Comparison of ENCODE assay signal across 14 mouse cellular contexts in genomic region chr10:39517375-39517774, GRCm38 (mm10).
DNase-seq lines count a peak whose midpoint lies in the region; ATAC-seq and TF ChIP-seq lines count a peak whose summit lies in the region.
"Had no signal": no experiment of that assay in that cellular context is flagged by ENCODE, and none has a peak within 500 bp of the region (broad histone marks: within the 10 kb centered on the region; RNA-seq: fewer than 3 reads in every experiment).

No protein-coding gene starts in this region.

- no peaks in the 10 kb centered on the region for H3K27me3 ChIP-seq in embryonic facial prominence, embryonic 12.5 days
- H3K27me3 ChIP-seq in embryonic facial prominence, embryonic 10.5 days (replicated peaks; ENCODE audit: low read depth, poor library complexity, severe bottlenecking): no peaks in the 10 kb centered on the region
- no peaks in the 10 kb centered on the region for H3K27me3 ChIP-seq in thymus, adult 2 months (ENCODE audit: control insufficient read depth, insufficient read depth, low read length)
- H3K27me3 ChIP-seq in hindbrain, postnatal 0 days (ENCODE audit: insufficient read depth, low read length): no peaks in the 10 kb centered on the region
- no peaks in the 10 kb centered on the region for H3K27me3 ChIP-seq in neural tube, embryonic 13.5 days
- H3K27me3 ChIP-seq in heart, embryonic 11.5 days (ENCODE audit: control insufficient read depth, insufficient read depth, low read length): no peaks in the 10 kb centered on the region
- H3K27me3 ChIP-seq: heart, embryonic 12.5 days; liver, embryonic 15.5 days; megakaryocyte, embryonic 14.5 days had no signal

- H3K27ac ChIP-seq in embryonic facial prominence, embryonic 12.5 days: 0 out of 2 replicates have a peak overlapping the region, but pooled peaks have one; percentile 26
- no peak overlapping the region; the same call in 1 of the 2 replicates for H3K27ac ChIP-seq in embryonic facial prominence, embryonic 10.5 days (replicated peaks)
- H3K27ac ChIP-seq in thymus, adult 2 months (ENCODE audit: control insufficient read depth, insufficient read depth, low read length): peak overlapping the region; percentile 3; the same call in 1 of the 2 replicates
- H3K27ac ChIP-seq in hindbrain, postnatal 0 days: peak overlapping the region; percentile 26; the same call in 1 of the 2 replicates
- peak overlapping the region; percentile 72 for H3K27ac ChIP-seq in neural tube, embryonic 13.5 days (replicated peaks)
- H3K27ac ChIP-seq in heart, embryonic 11.5 days (ENCODE audit: low read depth, low read length): no peak overlapping the region
- H3K27ac ChIP-seq: liver, embryonic 15.5 days had no signal

- H3K4me1 ChIP-seq in embryonic facial prominence, embryonic 12.5 days: peaks cover 20% of the 10 kb centered on the region
- H3K4me1 ChIP-seq in embryonic facial prominence, embryonic 10.5 days: peaks cover 45% of the 10 kb centered on the region
- peaks cover 41% of the 10 kb centered on the region for H3K4me1 ChIP-seq in thymus, adult 2 months (replicated peaks; ENCODE audit: control insufficient read depth, insufficient read depth, low read length)
- H3K4me1 ChIP-seq in hindbrain, postnatal 0 days (ENCODE audit: insufficient read depth, low read length): no peaks in the 10 kb centered on the region; the same call in 1 of the 2 replicates
- peaks cover 57% of the 10 kb centered on the region for H3K4me1 ChIP-seq in neural tube, embryonic 13.5 days (replicated peaks)
- peaks cover 12% of the 10 kb centered on the region for H3K4me1 ChIP-seq in heart, embryonic 11.5 days (ENCODE audit: control insufficient read depth, insufficient read depth, low read length)
- H3K4me1 ChIP-seq: liver, embryonic 15.5 days had no signal

- no peak for TF ChIP-seq POLR2A in thymus, adult 2 months (IDR thresholded peaks at IDR 0.05; ENCODE audit: control insufficient read depth, extremely low read depth, insufficient read depth, low read length, poor library complexity)

- no peak for TF ChIP-seq CTCF in thymus, adult 2 months (IDR thresholded peaks at IDR 0.05; ENCODE audit: borderline replicate concordance, control insufficient read depth, extremely low read depth, insufficient read depth, low read length, poor library complexity)
- no peak for TF ChIP-seq CTCF in hindbrain, postnatal 0 days (IDR thresholded peaks at IDR 0.05; ENCODE audit: low read depth)

- H3K4me2 ChIP-seq in embryonic facial prominence, embryonic 12.5 days (replicated peaks): no peak overlapping the region
- H3K4me2 ChIP-seq in hindbrain, postnatal 0 days (ENCODE audit: low read depth, low read length): no peak overlapping the region
- H3K4me2 ChIP-seq in neural tube, embryonic 13.5 days: no peak overlapping the region
- no peak overlapping the region for H3K4me2 ChIP-seq in heart, embryonic 11.5 days
- H3K4me2 ChIP-seq: heart, embryonic 12.5 days; liver, embryonic 15.5 days had no signal

- ATAC-seq in embryonic facial prominence, embryonic 12.5 days (ENCODE audit: insufficient number of reproducible peaks, insufficient read depth, low FRiP score, low TSS enrichment): peak; percentile 62; the same call in 1 of the 2 replicates
- ATAC-seq in hindbrain, postnatal 0 days: no peak
- ATAC-seq in neural tube, embryonic 13.5 days (ENCODE audit: low read depth): no peak
- no peak for ATAC-seq in heart, embryonic 11.5 days (replicated peaks; ENCODE audit: insufficient number of reproducible peaks, low FRiP score, low TSS enrichment)
- ATAC-seq in CD4-positive, CD25-positive, alpha-beta regulatory T cell, adult 4 months: no peak

- no peak overlapping the region for H3K4me3 ChIP-seq in embryonic facial prominence, embryonic 12.5 days
- no peak overlapping the region for H3K4me3 ChIP-seq in embryonic facial prominence, embryonic 10.5 days
- H3K4me3 ChIP-seq in thymus, adult 2 months (ENCODE audit: control insufficient read depth, insufficient read depth, low read length): no peak overlapping the region
- no peak overlapping the region for H3K4me3 ChIP-seq in hindbrain, postnatal 0 days (ENCODE audit: low read length)
- H3K4me3 ChIP-seq in neural tube, embryonic 13.5 days: no peak overlapping the region
- H3K4me3 ChIP-seq in heart, embryonic 11.5 days (ENCODE audit: low read depth, low read length): no peak overlapping the region
- H3K4me3 ChIP-seq: heart, embryonic 12.5 days; liver, embryonic 15.5 days; megakaryocyte, embryonic 14.5 days had no signal

- 64% methylated on average over 9 of the region's 9 CpGs for WGBS in embryonic facial prominence, embryonic 12.5 days
- WGBS in embryonic facial prominence, embryonic 10.5 days: 63% methylated on average over 9 of the region's 9 CpGs
- 59% methylated on average over 9 of the region's 9 CpGs for WGBS in thymus, adult 2 months
- 34% methylated on average over 9 of the region's 9 CpGs for WGBS in hindbrain, postnatal 0 days
- 11% methylated on average over 9 of the region's 9 CpGs for WGBS in neural tube, embryonic 13.5 days
- 61% methylated on average over 9 of the region's 9 CpGs for WGBS in heart, embryonic 11.5 days (ENCODE audit: insufficient replicate concordance)

- no peak overlapping the region for H3K9ac ChIP-seq in embryonic facial prominence, embryonic 12.5 days
- no peak overlapping the region for H3K9ac ChIP-seq in hindbrain, postnatal 0 days (replicated peaks; ENCODE audit: low read length)
- H3K9ac ChIP-seq in neural tube, embryonic 13.5 days: peak overlapping the region; percentile 38
- H3K9ac ChIP-seq in heart, embryonic 11.5 days (ENCODE audit: low read depth, low read length): no peak overlapping the region
- H3K9ac ChIP-seq: heart, embryonic 12.5 days; liver, embryonic 15.5 days had no signal

- H3K36me3 ChIP-seq in embryonic facial prominence, embryonic 12.5 days: peaks cover 17% of the 10 kb centered on the region
- peaks cover 39% of the 10 kb centered on the region for H3K36me3 ChIP-seq in embryonic facial prominence, embryonic 10.5 days (replicated peaks)
- peaks cover 12% of the 10 kb centered on the region; the same call in 1 of the 2 replicates for H3K36me3 ChIP-seq in thymus, adult 2 months (ENCODE audit: control insufficient read depth, insufficient read depth, low read length)
- 0 out of 2 replicates have a peak, but pooled peaks cover 9% of the 10 kb centered on the region for H3K36me3 ChIP-seq in hindbrain, postnatal 0 days (ENCODE audit: insufficient read depth, low read length)
- peaks cover 42% of the 10 kb centered on the region for H3K36me3 ChIP-seq in neural tube, embryonic 13.5 days
- peaks cover 10% of the 10 kb centered on the region for H3K36me3 ChIP-seq in heart, embryonic 11.5 days (ENCODE audit: control insufficient read depth, insufficient read depth, low read length)

- H3K9me3 ChIP-seq in embryonic facial prominence, embryonic 12.5 days: no peaks in the 10 kb centered on the region
- peaks cover 6% of the 10 kb centered on the region for H3K9me3 ChIP-seq in embryonic facial prominence, embryonic 10.5 days
- no peaks in the 10 kb centered on the region for H3K9me3 ChIP-seq in hindbrain, postnatal 0 days (ENCODE audit: low read length)
- H3K9me3 ChIP-seq in neural tube, embryonic 13.5 days: no peaks in the 10 kb centered on the region
- no peaks in the 10 kb centered on the region for H3K9me3 ChIP-seq in heart, embryonic 11.5 days (replicated peaks; ENCODE audit: control insufficient read depth, low read length)
- H3K9me3 ChIP-seq: liver, embryonic 15.5 days; megakaryocyte, embryonic 14.5 days had no signal

- DNase-seq in embryonic facial prominence, embryonic 10.5 days (ENCODE audit: low spot score): no peak
- no peak for DNase-seq in thymus, adult 2 months
- no peak for DNase-seq in thymus, adult 18-20 months
- DNase-seq in hindbrain, postnatal 0 days (ENCODE audit: low spot score): no peak
- DNase-seq: cerebellum, adult 11 months; kidney, postnatal 36 days; right cerebral cortex, postnatal 4 days had no signal

Comparison
In these comparisons a context has a peak if more than half of its experiments do, and no peak if none do; other contexts are left out.
1. H3K27ac ChIP-seq: peak in embryonic facial prominence, embryonic 12.5 days (single experiment), thymus, adult 2 months (single experiment), hindbrain, postnatal 0 days (single experiment) and neural tube, embryonic 13.5 days (single experiment); none in embryonic facial prominence, embryonic 10.5 days (single experiment) and heart, embryonic 11.5 days (single experiment).